Mouse (Mus musculus) midbrain, embryonic 12.5 days (tissue): ENCODE data around the gene Acer2. TPM values are rescaled to one million over a fixed set of nuclear protein-coding genes. Genes with fewer than 3 reads are reported as not detected.
"Not testable (repeated sequence)": the region's sequence is repeated elsewhere in the genome, so short reads cannot be mapped to it uniquely, and the experiment has no call there.

Experiments used
- ATAC-seq: fragments of 200-750 bp; cut with Nextera tagmentation; 2 replicates; pipeline ENCODE4 v1.8.0; 2017; ENCODE audit warnings: low read depth, moderate TSS enrichment, moderate library complexity; ENCODE audit not compliant: low FRiP score
- H3K27ac ChIP-seq: fragments of 300-500 bp; sonication (generic); replicated peaks from 2 replicates; pipeline ENCODE4 v1.5.1; 2016; ENCODE audit warnings: mild to moderate bottlenecking
- H3K27me3 ChIP-seq: fragments of 300-500 bp; sonication (generic); 2 replicates; pipeline ENCODE4 v1.6.1; 2016; ENCODE audit warnings: mild to moderate bottlenecking
- H3K36me3 ChIP-seq: fragments of 300-500 bp; sonication (generic); 2 replicates; pipeline ENCODE4 v1.6.1; 2016
- H3K4me1 ChIP-seq: fragments of 300-500 bp; sonication (generic); 2 replicates; pipeline ENCODE4 v1.6.1; 2016
- H3K4me2 ChIP-seq: fragments of 300-500 bp; sonication (generic); replicated peaks from 2 replicates; pipeline ENCODE4 v1.6.1; 2016; ENCODE audit warnings: mild to moderate bottlenecking, moderate library complexity
- H3K4me3 ChIP-seq: fragments of 300-500 bp; sonication (generic); 2 replicates; pipeline ENCODE4 v1.5.1; 2016; ENCODE audit warnings: mild to moderate bottlenecking
- H3K9ac ChIP-seq: fragments of 300-500 bp; sonication (generic); replicated peaks from 2 replicates; pipeline ENCODE4 v1.6.1; 2016; ENCODE audit warnings: mild to moderate bottlenecking, moderate library complexity
- H3K9me3 ChIP-seq: fragments of 300-500 bp; sonication (generic); 2 replicates; pipeline ENCODE4 v1.6.1; 2016; ENCODE audit warnings: mild to moderate bottlenecking
- WGBS: fragments of 180-500 bp; shearing (Covaris S2); methylation state at CpG from one replicate; pipeline ENCODE4 v1.1.7; 2016; 5-methylcytosine and 5-hydroxymethylcytosine counted together
- polyA plus RNA-seq: library from polyadenylated mRNA; unstranded; fragments of >200 nt; fragmentation: Nextera tagmentation; extraction: Ambion mirVana; gene quantifications from 2 replicates; pipeline ENCODE4 v1.2.1, GENCODE M21; 2016

The Acer2 gene
- polyA plus RNA-seq: 11.7 and 12.1 TPM in 2 replicates

- H3K9me3 ChIP-seq: peaks cover 3% of the 10 kb centered on the region; the same call in 1 of the 2 replicates
- peak within 1 kb of the TSS; percentile 75 for H3K9ac ChIP-seq
- H3K36me3 ChIP-seq: no peaks in the 10 kb centered on the region
- ATAC-seq: peak; percentile 95
- H3K4me3 ChIP-seq: peak within 1 kb of the TSS; percentile 71
- peaks cover 24% of the 10 kb centered on the region for H3K27me3 ChIP-seq
- under 1% methylated on average over 51 of the region's 60 CpGs for WGBS
- peaks cover 9% of the 10 kb centered on the region; the same call in 1 of the 2 replicates for H3K4me1 ChIP-seq
- H3K27ac ChIP-seq: no peak within 1 kb of the TSS; the same call in 1 of the 2 replicates
- H3K4me2 ChIP-seq: peak within 1 kb of the TSS; percentile 94
Measured at GRCm38 (mm10) chr4:86874146-86874847, at the start of gene Acer2. TSS of gene Acer2 (plus strand) at chr4:86874396.

- H3K4me3 ChIP-seq: no peak overlapping the region
- 93% methylated on average over 7 of the region's 7 CpGs for WGBS
- H3K27ac ChIP-seq: no peak overlapping the region
- H3K4me1 ChIP-seq: no peaks in the 10 kb centered on the region
- H3K4me2 ChIP-seq: no peak overlapping the region
- no peaks in the 10 kb centered on the region for H3K27me3 ChIP-seq
- no peak overlapping the region for H3K9ac ChIP-seq
- peaks cover 41% of the 10 kb centered on the region for H3K36me3 ChIP-seq
- no peaks in the 10 kb centered on the region for H3K9me3 ChIP-seq
- ATAC-seq: no peak
Measured at GRCm38 (mm10) chr4:86825143-86825542, 49.1 kb upstream of the Acer2 start.

- Histone ChIP-seq H3K27me3 (no peaks in the 10 kb centered on the region), H3K36me3 (peaks cover 38% of the 10 kb centered on the region), H3K4me2 (no peak overlapping the region), H3K9me3 (no peaks in the 10 kb centered on the region), H3K27ac (no peak overlapping the region), H3K4me3 (no peak overlapping the region), H3K4me1 (no peaks in the 10 kb centered on the region), H3K9ac (no peak overlapping the region)
- 99% methylated on average over 2 of the region's 2 CpGs for WGBS
- no peak for ATAC-seq
Measured at GRCm38 (mm10) chr4:86831896-86832295, 42.3 kb upstream of the Acer2 start.

DNA sequence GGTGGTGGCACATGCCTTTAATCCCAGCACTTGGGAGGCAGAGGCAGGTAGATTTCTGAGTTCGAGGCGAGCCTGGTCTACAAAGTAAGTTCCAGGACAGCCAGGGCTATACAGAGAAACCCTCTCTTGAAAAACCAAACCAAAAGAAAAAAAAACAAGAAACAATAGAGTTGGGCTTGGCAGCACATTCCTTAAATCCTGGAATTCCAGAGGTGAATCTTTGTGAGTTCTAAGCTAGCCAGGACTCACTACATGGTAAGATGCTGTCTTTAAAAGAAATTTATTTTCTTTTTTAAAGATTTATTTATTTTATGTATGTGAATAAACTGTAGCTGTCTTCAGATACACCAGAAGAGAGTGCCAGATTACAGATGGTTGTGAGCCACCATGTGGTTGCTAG, 33.1 kb upstream of the Acer2 start:
- not testable (repeated sequence) for H3K27me3 ChIP-seq, H3K27ac ChIP-seq, H3K9me3 ChIP-seq, H3K4me3 ChIP-seq, H3K4me1 ChIP-seq, H3K4me2 ChIP-seq, H3K9ac ChIP-seq, ATAC-seq
- H3K36me3 ChIP-seq: peaks cover 64% of the 10 kb centered on the region
- WGBS: 96% methylated on average over 2 of the region's 2 CpGs

DNA sequence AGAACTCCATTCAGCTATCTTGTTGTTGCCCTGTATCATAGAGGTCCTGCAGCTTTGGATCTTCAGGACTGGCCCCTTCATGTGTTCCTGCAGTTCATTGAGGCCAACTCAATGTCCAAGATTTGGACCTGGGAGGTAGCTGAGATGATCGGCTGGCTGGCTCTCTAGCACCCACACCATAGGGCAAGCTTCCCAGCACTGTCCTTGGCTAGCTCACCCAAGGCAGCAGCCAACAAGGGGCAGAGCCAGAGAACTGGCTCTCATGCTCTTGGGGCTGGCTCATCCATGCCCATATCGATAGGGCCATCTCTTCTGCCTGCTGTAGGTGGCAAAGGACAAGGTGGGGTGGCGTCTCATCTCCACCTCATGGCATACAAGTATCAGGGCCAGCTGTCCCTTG, 28.8 kb upstream of the Acer2 start:
- no peak overlapping the region for H3K9ac ChIP-seq
- WGBS: 94% methylated on average over 3 of the region's 3 CpGs
- no peak overlapping the region for H3K4me2 ChIP-seq
- no peak overlapping the region for H3K4me3 ChIP-seq
- no peaks in the 10 kb centered on the region for H3K27me3 ChIP-seq
- peaks cover 49% of the 10 kb centered on the region for H3K36me3 ChIP-seq
- no peaks in the 10 kb centered on the region for H3K9me3 ChIP-seq
- H3K27ac ChIP-seq: no peak overlapping the region
- no peak for ATAC-seq
- no peaks in the 10 kb centered on the region for H3K4me1 ChIP-seq

DNA sequence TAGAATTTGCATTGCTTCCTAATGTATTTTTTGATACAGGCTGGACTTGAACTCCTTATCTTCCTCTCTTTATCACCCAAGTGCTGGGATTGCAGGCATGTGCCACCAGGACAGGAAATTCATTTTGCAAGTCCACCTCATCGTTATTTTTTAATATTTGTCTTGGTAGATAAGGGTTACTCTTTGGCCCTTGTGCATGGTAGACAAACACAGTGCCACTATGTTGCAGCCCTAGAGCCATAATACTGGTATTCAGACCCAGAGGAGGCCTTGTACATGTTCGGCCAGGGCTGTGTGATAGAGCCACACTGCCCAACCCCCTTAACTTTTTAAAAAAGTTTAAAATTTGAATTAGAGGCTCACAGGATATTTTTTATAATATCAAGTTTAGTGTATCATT, 26.9 kb upstream of the Acer2 start:
- H3K4me3 ChIP-seq: no peak overlapping the region
- H3K27me3 ChIP-seq: no peaks in the 10 kb centered on the region
- H3K9ac ChIP-seq: no peak overlapping the region
- H3K36me3 ChIP-seq: peaks cover 49% of the 10 kb centered on the region
- 92% methylated on average over 2 of the region's 2 CpGs for WGBS
- no peaks in the 10 kb centered on the region for H3K9me3 ChIP-seq
- no peak overlapping the region for H3K27ac ChIP-seq
- no peak for ATAC-seq
- no peaks in the 10 kb centered on the region for H3K4me1 ChIP-seq
- H3K4me2 ChIP-seq: no peak overlapping the region

DNA sequence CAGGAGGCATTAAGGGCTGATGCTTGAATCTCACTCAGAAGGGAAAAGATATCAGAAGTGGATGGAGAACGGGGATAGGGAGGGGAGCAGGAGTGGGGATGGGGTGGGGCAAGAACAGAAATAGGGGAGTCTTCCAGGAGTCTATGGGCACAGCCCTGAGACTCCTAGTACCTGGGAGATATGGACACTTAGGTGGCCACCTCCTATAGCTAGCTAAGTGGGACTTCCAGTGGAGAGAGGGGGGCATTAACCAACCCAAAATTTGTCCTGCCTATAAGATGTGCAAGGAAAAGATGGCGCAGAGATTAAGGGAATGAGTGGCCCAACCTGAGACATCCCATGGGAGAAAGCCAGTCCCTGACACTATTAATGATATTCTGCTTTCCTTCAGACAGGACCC, 22.9 kb upstream of the Acer2 start:
- Histone ChIP-seq H3K9me3 (no peaks in the 10 kb centered on the region), H3K27me3 (no peaks in the 10 kb centered on the region), H3K4me1 (peaks cover 9% of the 10 kb centered on the region; the same call in 1 of the 2 replicates), H3K9ac (no peak overlapping the region), H3K36me3 (peaks cover 53% of the 10 kb centered on the region), H3K4me2 (no peak overlapping the region), H3K27ac (no peak overlapping the region), H3K4me3 (no peak overlapping the region)
- WGBS: 77% methylated on average over 2 of the region's 2 CpGs
- no peak for ATAC-seq

- Histone ChIP-seq H3K27me3 (no peaks in the 10 kb centered on the region), H3K9me3 (no peaks in the 10 kb centered on the region), H3K9ac (no peak overlapping the region), H3K4me2 (no peak overlapping the region), H3K4me3 (no peak overlapping the region), H3K4me1 (peaks cover 9% of the 10 kb centered on the region; the same call in 1 of the 2 replicates), H3K36me3 (peaks cover 53% of the 10 kb centered on the region), H3K27ac (no peak overlapping the region)
- 70% methylated on average over 3 of the region's 3 CpGs for WGBS
- ATAC-seq: no peak
Measured at GRCm38 (mm10) chr4:86852018-86852417, 22.2 kb upstream of the Acer2 start.

GRCm38 (mm10) chr4:86852813-86853590, 21.2 kb upstream of the Acer2 start:
- no peak for ATAC-seq
- H3K4me1 ChIP-seq: peaks cover 12% of the 10 kb centered on the region
- H3K27me3 ChIP-seq: no peaks in the 10 kb centered on the region
- no peaks in the 10 kb centered on the region for H3K9me3 ChIP-seq
- no peak overlapping the region for H3K9ac ChIP-seq
- peaks cover 48% of the 10 kb centered on the region for H3K36me3 ChIP-seq
- 84% methylated on average over 4 of the region's 4 CpGs for WGBS
- H3K4me2 ChIP-seq: no peak overlapping the region
- H3K4me3 ChIP-seq: no peak overlapping the region
- H3K27ac ChIP-seq: no peak overlapping the region

DNA sequence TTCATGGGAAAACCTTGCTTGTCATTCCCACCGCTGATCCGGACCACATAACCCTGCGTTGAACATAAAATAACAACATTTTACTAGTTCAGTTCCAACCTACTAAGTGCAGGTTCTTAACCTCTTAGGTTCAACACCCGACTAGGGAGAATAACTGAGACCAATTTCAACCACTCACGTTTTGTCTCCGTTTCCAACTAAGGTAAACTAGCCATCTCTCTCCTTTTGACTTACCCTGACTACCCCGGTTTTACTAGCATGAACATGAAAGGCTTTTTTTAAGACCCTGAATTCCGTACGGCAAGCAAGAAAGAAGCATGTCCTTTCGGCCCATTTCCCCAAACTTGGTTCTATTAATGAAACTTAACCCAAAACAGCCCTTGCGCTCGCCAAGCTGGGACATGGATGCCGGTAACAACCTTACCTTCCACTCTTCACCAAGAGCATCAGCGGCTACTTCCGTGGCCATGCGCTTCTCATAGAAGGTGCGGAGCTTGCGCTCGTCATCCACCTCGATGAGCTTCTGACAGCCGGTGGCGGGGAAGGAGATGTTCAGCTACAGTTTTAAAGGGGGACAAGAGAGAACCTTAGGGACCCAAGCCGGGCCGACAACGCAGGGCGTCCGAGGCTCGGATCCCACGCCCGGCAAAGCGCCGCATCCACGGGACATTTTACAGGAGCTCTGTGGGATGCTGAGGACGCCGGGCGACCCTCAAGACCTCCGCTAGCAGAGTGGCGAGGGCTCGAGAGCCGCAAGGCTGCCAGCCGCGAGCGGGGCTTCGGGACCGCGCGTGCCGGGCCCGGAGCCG, 17.7 kb upstream of the Acer2 start:
- Histone ChIP-seq H3K4me3 (peak overlapping the region; percentile 97), H3K9ac (peak overlapping the region; percentile 100), H3K36me3 (peaks cover 38% of the 10 kb centered on the region), H3K4me1 (peaks cover 16% of the 10 kb centered on the region), H3K27ac (peak overlapping the region; percentile 95), H3K9me3 (no peaks in the 10 kb centered on the region), H3K4me2 (peak overlapping the region; percentile 71), H3K27me3 (no peaks in the 10 kb centered on the region; the same call in 1 of the 2 replicates)
- ATAC-seq: no peak
- 2% methylated on average over 50 of the region's 50 CpGs for WGBS

- peak within 1 kb of the TSS; percentile 100 for H3K9ac ChIP-seq
- peaks cover 16% of the 10 kb centered on the region for H3K4me1 ChIP-seq
- WGBS: under 1% methylated on average over 68 of the region's 68 CpGs
- peak within 1 kb of the TSS; percentile 95 for H3K27ac ChIP-seq
- H3K36me3 ChIP-seq: peaks cover 31% of the 10 kb centered on the region
- ATAC-seq: peak; percentile 99
- no peaks in the 10 kb centered on the region for H3K9me3 ChIP-seq
- no peaks in the 10 kb centered on the region; the same call in 1 of the 2 replicates for H3K27me3 ChIP-seq
- H3K4me3 ChIP-seq: peak within 1 kb of the TSS; percentile 97
- H3K4me2 ChIP-seq: peak within 1 kb of the TSS; percentile 81
Measured at GRCm38 (mm10) chr4:86857113-86858069, 16.8 kb upstream of the Acer2 start, which contains the start of gene Rps6. TSS of gene Rps6 (minus strand) at chr4:86857412.
